Mouse (Mus musculus): Measurements from ENCODE around the gene Pld5.

GRCm38 (mm10) chr1:176065281-176065680 is 209.8 kb downstream of the Pld5 start:
- no peak for TF ChIP-seq POLR2A (IDR thresholded peaks at IDR 0.05; ENCODE audit: extremely low read depth, insufficient read depth, low read length)
- no peak for TF ChIP-seq CTCF (IDR thresholded peaks at IDR 0.05; ENCODE audit: low read depth, low read length)

All from liver, adult 2 months (tissue).